Mouse (Mus musculus): ENCODE results near the gene Usp44. TPM values are rescaled to one million over a fixed set of nuclear protein-coding genes. Genes with fewer than 3 reads are reported as not detected.

Usp44 gene
- polyA plus RNA-seq, 1 experiment from 2014 or later = 0.34 TPM

- ATAC-seq = peak; percentile 68; the same call in 1 of the 2 replicates
- Histone ChIP-seq H3K4me3 (ENCODE audit: low read length) (no peak overlapping the region), H3K27ac (ENCODE audit: low read length) (no peak overlapping the region), H3K9ac (ENCODE audit: low read depth, low read length) (no peak overlapping the region), H3K27me3 (replicated peaks; ENCODE audit: control insufficient read depth, insufficient read depth, low read length) (no peaks in the 10 kb centered on the region), H3K4me1 (ENCODE audit: control insufficient read depth, insufficient read depth, low read length) (peaks cover under 1% of the 10 kb centered on the region), H3K36me3 (ENCODE audit: control insufficient read depth, insufficient read depth, low read length) (peaks cover 17% of the 10 kb centered on the region), H3K9me3 (ENCODE audit: control insufficient read depth, low read length) (no peaks in the 10 kb centered on the region), H3K4me2 (ENCODE audit: low read depth, low read length) (no peak overlapping the region)
- WGBS = 82% methylated on average over 8 of the region's 8 CpGs
These were observed 51.5 kb downstream of the Usp44 start for GRCm38 (mm10) chr10:93882738-93883364.

GRCm38 (mm10) chr10:93885839-93886477 is 54.6 kb downstream of the Usp44 start:
- 89% methylated on average over 14 of the region's 14 CpGs for WGBS

GRCm38 (mm10) chr10:93888590-93888934 is 57.2 kb downstream of the Usp44 start:
- Histone ChIP-seq H3K4me2 (ENCODE audit: low read depth, low read length) (peak overlapping the region; percentile 72), H3K4me1 (ENCODE audit: control insufficient read depth, insufficient read depth, low read length) (peaks cover 5% of the 10 kb centered on the region), H3K9me3 (ENCODE audit: control insufficient read depth, low read length) (no peaks in the 10 kb centered on the region), H3K27ac (ENCODE audit: low read length) (peak overlapping the region; percentile 82; the same call in 1 of the 2 replicates), H3K9ac (ENCODE audit: low read depth, low read length) (peak overlapping the region; percentile 95), H3K36me3 (ENCODE audit: control insufficient read depth, insufficient read depth, low read length) (peaks cover 9% of the 10 kb centered on the region), H3K4me3 (ENCODE audit: low read length) (peak overlapping the region; percentile 99), H3K27me3 (replicated peaks; ENCODE audit: control insufficient read depth, insufficient read depth, low read length) (no peaks in the 10 kb centered on the region)
- 12% methylated on average over 10 of the region's 10 CpGs for whole genome bisulfite sequencing
- ATAC-seq = no peak

More at GRCm38 (mm10) chr10:93885839-93886477, 54.6 kb downstream of the Usp44 start:
- Histone ChIP-seq H3K9ac (ENCODE audit: low read depth, low read length) (no peak overlapping the region), H3K4me3 (ENCODE audit: low read length) (no peak overlapping the region), H3K27ac (ENCODE audit: low read length) (no peak overlapping the region), H3K4me2 (ENCODE audit: low read depth, low read length) (no peak overlapping the region), H3K4me1 (ENCODE audit: control insufficient read depth, insufficient read depth, low read length) (peaks cover 5% of the 10 kb centered on the region), H3K9me3 (ENCODE audit: control insufficient read depth, low read length) (no peaks in the 10 kb centered on the region), H3K36me3 (ENCODE audit: control insufficient read depth, insufficient read depth, low read length) (peaks cover 9% of the 10 kb centered on the region), H3K27me3 (replicated peaks; ENCODE audit: control insufficient read depth, insufficient read depth, low read length) (no peaks in the 10 kb centered on the region)
- ATAC-seq = no peak

- ATAC-seq = peak; percentile 65
- Histone ChIP-seq H3K9ac (ENCODE audit: low read depth, low read length) (peak overlapping the region; percentile 95), H3K9me3 (ENCODE audit: control insufficient read depth, low read length) (no peaks in the 10 kb centered on the region), H3K4me2 (ENCODE audit: low read depth, low read length) (peak overlapping the region; percentile 72), H3K4me3 (ENCODE audit: low read length) (peak overlapping the region; percentile 99), H3K27me3 (replicated peaks; ENCODE audit: control insufficient read depth, insufficient read depth, low read length) (no peaks in the 10 kb centered on the region), H3K36me3 (ENCODE audit: control insufficient read depth, insufficient read depth, low read length) (peaks cover 9% of the 10 kb centered on the region), H3K27ac (ENCODE audit: low read length) (peak overlapping the region; percentile 82), H3K4me1 (ENCODE audit: control insufficient read depth, insufficient read depth, low read length) (peaks cover 5% of the 10 kb centered on the region)
- WGBS = under 1% methylated on average over 38 of the region's 38 CpGs
These were observed 57.7 kb downstream of the Usp44 start for GRCm38 (mm10) chr10:93888935-93889578.

- peak overlapping the region; percentile 99 for H3K4me3 ChIP-seq (ENCODE audit: low read length)
- peak overlapping the region; percentile 90 for H3K4me2 ChIP-seq (ENCODE audit: low read depth, low read length)
- under 1% methylated on average over 29 of the region's 30 CpGs for WGBS
- H3K9me3 ChIP-seq (ENCODE audit: control insufficient read depth, low read length) = no peaks in the 10 kb centered on the region
- ATAC-seq = peak; percentile 98
- no peaks in the 10 kb centered on the region for H3K27me3 ChIP-seq (replicated peaks; ENCODE audit: control insufficient read depth, insufficient read depth, low read length)
- H3K9ac ChIP-seq (ENCODE audit: low read depth, low read length) = peak overlapping the region; percentile 95
- peaks cover 5% of the 10 kb centered on the region for H3K4me1 ChIP-seq (ENCODE audit: control insufficient read depth, insufficient read depth, low read length)
- H3K36me3 ChIP-seq (ENCODE audit: control insufficient read depth, insufficient read depth, low read length) = peaks cover 9% of the 10 kb centered on the region
- peak overlapping the region; percentile 82 for H3K27ac ChIP-seq (ENCODE audit: low read length)
These were observed 58.2 kb downstream of the Usp44 start for GRCm38 (mm10) chr10:93889579-93889950.

GRCm38 (mm10) chr10:93889976-93890375 is 58.6 kb downstream of the Usp44 start:
- Histone ChIP-seq H3K36me3 (ENCODE audit: control insufficient read depth, insufficient read depth, low read length) (peaks cover 8% of the 10 kb centered on the region), H3K4me2 (ENCODE audit: low read depth, low read length) (peak overlapping the region; percentile 90), H3K4me1 (ENCODE audit: control insufficient read depth, insufficient read depth, low read length) (peaks cover 5% of the 10 kb centered on the region), H3K9me3 (ENCODE audit: control insufficient read depth, low read length) (no peaks in the 10 kb centered on the region), H3K27ac (ENCODE audit: low read length) (peak overlapping the region; percentile 29), H3K4me3 (ENCODE audit: low read length) (peak overlapping the region; percentile 99), H3K9ac (ENCODE audit: low read depth, low read length) (peak overlapping the region; percentile 95), H3K27me3 (replicated peaks; ENCODE audit: control insufficient read depth, insufficient read depth, low read length) (no peaks in the 10 kb centered on the region)
- ATAC-seq = no peak; the same call in 1 of the 2 replicates
- under 1% methylated on average over 22 of the region's 22 CpGs for WGBS

GRCm38 (mm10) chr10:93890565-93890964 is 59.2 kb downstream of the Usp44 start:
- Histone ChIP-seq H3K4me3 (ENCODE audit: low read length) (no peak overlapping the region; the same call in 1 of the 2 replicates), H3K36me3 (ENCODE audit: control insufficient read depth, insufficient read depth, low read length) (peaks cover 4% of the 10 kb centered on the region; the same call in 1 of the 2 replicates), H3K9ac (ENCODE audit: low read depth, low read length) (no peak overlapping the region), H3K27me3 (replicated peaks; ENCODE audit: control insufficient read depth, insufficient read depth, low read length) (no peaks in the 10 kb centered on the region), H3K9me3 (ENCODE audit: control insufficient read depth, low read length) (no peaks in the 10 kb centered on the region), H3K27ac (ENCODE audit: low read length) (no peak overlapping the region), H3K4me1 (ENCODE audit: control insufficient read depth, insufficient read depth, low read length) (peaks cover 5% of the 10 kb centered on the region), H3K4me2 (ENCODE audit: low read depth, low read length) (peak overlapping the region; percentile 90)
- WGBS = 75% methylated on average over 4 of the region's 4 CpGs
- no peak for ATAC-seq

GRCm38 (mm10) chr10:93891031-93891430 is 59.7 kb downstream of the Usp44 start:
- 95% methylated on average over 1 of the region's 1 CpGs for WGBS
- H3K36me3 ChIP-seq (ENCODE audit: control insufficient read depth, insufficient read depth, low read length) = peaks cover 4% of the 10 kb centered on the region; the same call in 1 of the 2 replicates
- no peak for ATAC-seq

GRCm38 (mm10) chr10:93892551-93892950 is 61.2 kb downstream of the Usp44 start:
- Histone ChIP-seq H3K9me3 (ENCODE audit: control insufficient read depth, low read length) (no peaks in the 10 kb centered on the region), H3K4me2 (ENCODE audit: low read depth, low read length) (no peak overlapping the region), H3K4me1 (ENCODE audit: control insufficient read depth, insufficient read depth, low read length) (peaks cover 5% of the 10 kb centered on the region), H3K36me3 (ENCODE audit: control insufficient read depth, insufficient read depth, low read length) (no peaks in the 10 kb centered on the region), H3K27me3 (replicated peaks; ENCODE audit: control insufficient read depth, insufficient read depth, low read length) (no peaks in the 10 kb centered on the region), H3K9ac (ENCODE audit: low read depth, low read length) (no peak overlapping the region), H3K4me3 (ENCODE audit: low read length) (no peak overlapping the region), H3K27ac (ENCODE audit: low read length) (no peak overlapping the region)
- 93% methylated on average over 4 of the region's 4 CpGs for WGBS
- ATAC-seq = no peak

More at GRCm38 (mm10) chr10:93891031-93891430, 59.7 kb downstream of the Usp44 start:
- no peak overlapping the region for H3K4me3 ChIP-seq (ENCODE audit: low read length)
- H3K27ac ChIP-seq (ENCODE audit: low read length) = no peak overlapping the region
- no peaks in the 10 kb centered on the region for H3K27me3 ChIP-seq (replicated peaks; ENCODE audit: control insufficient read depth, insufficient read depth, low read length)
- peaks cover 5% of the 10 kb centered on the region for H3K4me1 ChIP-seq (ENCODE audit: control insufficient read depth, insufficient read depth, low read length)
- H3K4me2 ChIP-seq (ENCODE audit: low read depth, low read length) = no peak overlapping the region
- H3K9me3 ChIP-seq (ENCODE audit: control insufficient read depth, low read length) = no peaks in the 10 kb centered on the region
- no peak overlapping the region for H3K9ac ChIP-seq (ENCODE audit: low read depth, low read length)

All from intestine, embryonic 16.5 days (tissue).